Mouse (Mus musculus) heart, postnatal 0 days (tissue): ENCODE data around the gene Krt35.

Experiments
- CTCF ChIP-seq: IDR thresholded peaks from 2 replicates; pipeline ENCODE4 v1.5.1; 2016; ENCODE audit warnings: antibody characterized with exemption, control low read depth, low read depth
- EP300 ChIP-seq: IDR thresholded peaks from 2 replicates; pipeline ENCODE4 v1.6.1; 2016; ENCODE audit warnings: antibody characterized with exemption, low read depth

- TF ChIP-seq CTCF (no peak), EP300 (no peak)
Measured at GRCm38 (mm10) chr11:100102693-100103429, 6.8 kb upstream of the Krt35 start.
